Mouse (Mus musculus) c-Kit-negative CD71-positive TER-119-positive erythroid progenitor cells, embryonic 14.5 days (primary cell): ENCODE results near the gene Kcnh1.

ENCODE experiments used
- DNase-seq: peaks from one replicate; pipeline ENCODE4 v3.0.0-alpha.2; 2013; ENCODE audit warnings: low read depth, low spot score

Gene Kcnh1

GRCm38 (mm10) chr1:192268878-192269277 is 78.3 kb downstream of the Kcnh1 start:
- DNase-seq: no peak

- DNase-seq: no peak
Observed at GRCm38 (mm10) chr1:192269911-192270310, 79.3 kb downstream of the Kcnh1 start.

GRCm38 (mm10) chr1:192277801-192278385 is 87.3 kb downstream of the Kcnh1 start:
- DNase-seq: no peak

- DNase-seq: no peak
Observed at GRCm38 (mm10) chr1:192284340-192284739, 93.8 kb downstream of the Kcnh1 start.

GRCm38 (mm10) chr1:192284950-192285349 is 94.4 kb downstream of the Kcnh1 start:
- DNase-seq: no peak

- no peak for DNase-seq
Observed at GRCm38 (mm10) chr1:192288456-192288855, 97.9 kb downstream of the Kcnh1 start.

GRCm38 (mm10) chr1:192291286-192291685 is 100.7 kb downstream of the Kcnh1 start:
- no peak for DNase-seq

GRCm38 (mm10) chr1:192293391-192293790 is 102.8 kb downstream of the Kcnh1 start:
- DNase-seq: no peak

GRCm38 (mm10) chr1:192293921-192294320 is 103.3 kb downstream of the Kcnh1 start:
- no peak for DNase-seq

- no peak for DNase-seq
Observed at GRCm38 (mm10) chr1:192295243-192295860, 104.8 kb downstream of the Kcnh1 start.

- no peak for DNase-seq
Observed at GRCm38 (mm10) chr1:192295902-192296301, 105.3 kb downstream of the Kcnh1 start.

- no peak for DNase-seq
Observed at GRCm38 (mm10) chr1:192297481-192298128, 107.0 kb downstream of the Kcnh1 start.

- DNase-seq: no peak
Observed at GRCm38 (mm10) chr1:192300417-192300816, 109.8 kb downstream of the Kcnh1 start.

GRCm38 (mm10) chr1:192303615-192304014 is 113.0 kb downstream of the Kcnh1 start:
- DNase-seq: no peak

- DNase-seq: no peak
Observed at GRCm38 (mm10) chr1:192305155-192305554, 114.6 kb downstream of the Kcnh1 start.

GRCm38 (mm10) chr1:192307055-192307454 is 116.5 kb downstream of the Kcnh1 start:
- DNase-seq: no peak

GRCm38 (mm10) chr1:192311298-192311697 is 120.7 kb downstream of the Kcnh1 start:
- no peak for DNase-seq

- no peak for DNase-seq
Observed at GRCm38 (mm10) chr1:192311851-192312438, 121.4 kb downstream of the Kcnh1 start.

- DNase-seq: no peak
Observed at GRCm38 (mm10) chr1:192312446-192312845, 121.9 kb downstream of the Kcnh1 start.

- no peak for DNase-seq
Observed at GRCm38 (mm10) chr1:192312998-192313397, 122.4 kb downstream of the Kcnh1 start.

GRCm38 (mm10) chr1:192313571-192313972 is 123.0 kb downstream of the Kcnh1 start:
- no peak for DNase-seq

- no peak for DNase-seq
Observed at GRCm38 (mm10) chr1:192314044-192314443, 123.5 kb downstream of the Kcnh1 start.
